15 mouse cellular contexts compared by ENCODE assay signal in the genomic region with DNA sequence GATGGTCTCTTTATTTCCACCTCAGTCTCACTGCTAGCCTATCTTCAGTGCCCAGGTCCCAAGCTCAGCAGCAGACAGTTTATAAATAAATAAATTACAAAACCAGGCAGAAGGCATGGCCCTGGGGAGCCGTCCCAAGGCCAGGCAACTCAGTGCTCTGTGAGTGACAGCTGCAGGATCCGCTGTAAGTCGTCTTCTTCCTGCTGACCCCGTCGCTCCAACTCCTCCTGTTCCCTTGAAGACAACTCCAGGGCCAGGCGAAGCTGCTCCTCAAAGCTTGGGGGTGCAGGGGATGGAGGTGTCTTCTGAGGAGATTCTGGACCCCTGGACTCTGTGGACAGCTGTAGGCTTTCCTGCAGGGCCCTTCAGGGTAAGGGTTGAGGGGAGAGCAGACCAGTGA. TPM values are rescaled to one million over a fixed set of nuclear protein-coding genes. Genes with fewer than 3 reads are reported as not detected.
DNase-seq lines count a peak whose midpoint lies in the region.
"Had no signal": no experiment of that assay in that cellular context is flagged by ENCODE, and none has a peak within 500 bp of the region (broad histone marks: within the 10 kb centered on the region; RNA-seq: fewer than 3 reads in every experiment).

No protein-coding gene starts in this region.

- peak; percentile 65 to 83 for DNase-seq in adrenal gland, adult (ENCODE audit: inconsistent age in 2 of 2, low spot score in 1 of 2)
- DNase-seq in adrenal gland, postnatal 4 days (ENCODE audit: low spot score in 2 of 2), result no peak
- DNase-seq in cerebellum, adult 9-11 months, result peak; percentile 48
- DNase-seq in cerebellum, adult 9-10 months, result no peak
- peak; percentile 5 for DNase-seq in ovary, postnatal 36 days (ENCODE audit: low spot score)
- DNase-seq in ovary, adult 18-20 months (ENCODE audit: low spot score), result no peak
- DNase-seq in adrenal gland, postnatal 25 days, result peak; percentile 41
- no peak for DNase-seq in gastrocnemius, postnatal 10 days
- DNase-seq: B cell, adult 2 months; kidney, adult 18-20 months had no signal

RNA-seq across cellular contexts. Expression of a gene that starts 1.2 kb away (rescaled TPM):
- total RNA-seq in adrenal gland, postnatal 4 days (2021), result 10 to 100 TPM; 37.6 to 40.9 TPM
- 35.6 and 52.3 TPM in 2 replicates for total RNA-seq in adrenal gland, postnatal 25 days (2021)
- total RNA-seq in gastrocnemius, postnatal 10 days (2021), result 1 to 10 TPM; 4.9 to 6.3 TPM

RNA-seq across cellular contexts. Expression of a gene that starts 12.8 kb away (rescaled TPM):
- total RNA-seq in adrenal gland, postnatal 4 days (2021), result 1 to 10 TPM; 8.2 to 8.8 TPM
- total RNA-seq in adrenal gland, postnatal 25 days (2021), result 4.3 and 4.9 TPM in 2 replicates
- total RNA-seq in gastrocnemius, postnatal 10 days (2021), result 1 to 10 TPM; 1.2 to 1.3 TPM

RNA-seq across cellular contexts. Expression of a gene that starts 35.8 kb away (rescaled TPM):
- total RNA-seq in adrenal gland, postnatal 4 days (2021), result 10 to 100 TPM; 54.6 to 57.8 TPM
- total RNA-seq in adrenal gland, postnatal 25 days (2021), result 45.8 and 59.4 TPM in 2 replicates
- total RNA-seq in gastrocnemius, postnatal 10 days (2021), result 10 to 100 TPM; 28.1 to 41.2 TPM

RNA-seq across cellular contexts. Expression of a gene that starts 38.5 kb away (rescaled TPM):
- 10 to 100 TPM; 32.7 to 34.3 TPM for total RNA-seq in adrenal gland, postnatal 4 days (2021)
- 56.8 and 60.4 TPM in 2 replicates for total RNA-seq in adrenal gland, postnatal 25 days (2021)
- total RNA-seq in gastrocnemius, postnatal 10 days (2021), result 10 to 100 TPM; 26.1 to 31.9 TPM

RNA-seq across cellular contexts. Expression of a gene that starts 56.0 kb away (rescaled TPM):
- not detected for total RNA-seq in adrenal gland, postnatal 4 days (2021)
- not detected in 2 replicates for total RNA-seq in adrenal gland, postnatal 25 days (2021)
- total RNA-seq in gastrocnemius, postnatal 10 days (2021), result not detected
- total RNA-seq: G1E; gastrocnemius, adult 8-10 months; gastrocnemius, postnatal 4 days; heart, adult 2 months; heart, postnatal 25 days had no signal

Comparison
In these comparisons a context has a peak if more than half of its experiments do, and no peak if none do; other contexts are left out.
1. DNase-seq: peak in adrenal gland, adult (2 of 2), cerebellum, adult 9-11 months (single experiment), ovary, postnatal 36 days (single experiment) and adrenal gland, postnatal 25 days (single experiment); none in adrenal gland, postnatal 4 days (0 of 2), cerebellum, adult 9-10 months (single experiment), ovary, adult 18-20 months (single experiment) and gastrocnemius, postnatal 10 days (single experiment).